Comparison of ENCODE assay signal across 1 mouse cellular context in genomic region chr11:72957318-72957717, GRCm38 (mm10).
TF ChIP-seq lines count a peak whose summit lies in the region.

No protein-coding gene starts in this region.

TF ChIP-seq in C2C12, 6 proteins besides CTCF, POLR2A, EP300 and RAD21 (continued from another document):
- TF ChIP-seq FOSL1 (IDR thresholded peaks at IDR 0.05; ENCODE audit: insufficient read depth, low read length, poor library complexity, severe bottlenecking) (no peak), CEBPB (IDR thresholded peaks at IDR 0.05; ENCODE audit: low read depth) (no peak)
TF ChIP-seq in C2C12: peak in this region for 1.
